Mouse (Mus musculus): ENCODE measurements around the gene Xndc1. TPM values are rescaled to one million over a fixed set of nuclear protein-coding genes. Genes with fewer than 3 reads are reported as not detected.

The Xndc1 gene
- polyA plus RNA-seq, 1 experiment: 32.1 TPM

Other genes with a start within 250 kb of the Xndc1 start
- 0.09 and 0.14 TPM in 2 replicates for gene Phox2a, start 247.2 kb upstream of the Xndc1 start, polyA plus RNA-seq (2012; rRNA removed)
- gene Inppl1, start 227.3 kb upstream of the Xndc1 start, polyA plus RNA-seq (2012; rRNA removed): 54.1 and 59.0 TPM in 2 replicates
- gene Folr2, start 208.3 kb upstream of the Xndc1 start, polyA plus RNA-seq (2012; rRNA removed): 63.8 and 99.3 TPM in 2 replicates
- 41.6 and 47.8 TPM in 2 replicates for gene Anapc15, start 201.8 kb upstream of the Xndc1 start, polyA plus RNA-seq (2012; rRNA removed)
- 0.72 and 2.7 TPM in 2 replicates for gene Folr1, start 194.7 kb upstream of the Xndc1 start, polyA plus RNA-seq (2012; rRNA removed)
- 132 and 149 TPM in 2 replicates for gene Lamtor1, start 159.6 kb upstream of the Xndc1 start, polyA plus RNA-seq (2012; rRNA removed)
- 0.12 and 0.23 TPM in 2 replicates for gene Tomt, start 159.2 kb upstream of the Xndc1 start, polyA plus RNA-seq (2012; rRNA removed)
- gene Lrrc51, start 131.6 kb upstream of the Xndc1 start, polyA plus RNA-seq (2012; rRNA removed): 25.7 and 34.4 TPM in 2 replicates
- 50.5 and 80.1 TPM in 2 replicates for gene Numa1, start 131.4 kb upstream of the Xndc1 start, polyA plus RNA-seq (2012; rRNA removed)
- 6.7 and 8.9 TPM in 2 replicates for gene Il18bp, start 46.8 kb upstream of the Xndc1 start, polyA plus RNA-seq (2012; rRNA removed)
- gene Rnf121, start within 50 bp of the Xndc1 start, polyA plus RNA-seq (2012; rRNA removed): 39.0 and 46.9 TPM in 2 replicates
- 1.8 and 2.3 TPM in 2 replicates for gene Xntrpc, start 202 bp downstream of the Xndc1 start, polyA plus RNA-seq (2012; rRNA removed)
- gene Trpc2, start 17.6 kb downstream of the Xndc1 start, polyA plus RNA-seq (2012; rRNA removed): 0.92 TPM in 1 of 2 replicates, not detected in the other
- 0.06 and 0.16 TPM in 2 replicates for gene Art1, start 36.2 kb downstream of the Xndc1 start, polyA plus RNA-seq (2012; rRNA removed)
- 0.47 and 0.48 TPM in 2 replicates for gene Art5, start 44.0 kb downstream of the Xndc1 start, polyA plus RNA-seq (2012; rRNA removed)
- 0.03 TPM in 1 of 2 replicates, not detected in the other for gene Chrna10, start 51.3 kb downstream of the Xndc1 start, polyA plus RNA-seq (2012; rRNA removed)
- gene Nup98, start 144.7 kb downstream of the Xndc1 start, polyA plus RNA-seq (2012; rRNA removed): 17.6 and 20.9 TPM in 2 replicates
- gene Pgap2, start 144.7 kb downstream of the Xndc1 start, polyA plus RNA-seq (2012; rRNA removed): 58.9 and 64.7 TPM in 2 replicates
- gene Rhog, start 190.5 kb downstream of the Xndc1 start, polyA plus RNA-seq (2012; rRNA removed): 47.2 and 67.2 TPM in 2 replicates
- gene Stim1, start 202.3 kb downstream of the Xndc1 start, polyA plus RNA-seq (2012; rRNA removed): 89.4 and 107 TPM in 2 replicates